Mouse (Mus musculus) bone marrow macrophage, adult 2 months (primary cell): ENCODE data around the gene Ccdc24.

Experiments used
- CTCF ChIP-seq: IDR thresholded peaks from 2 replicates; pipeline ENCODE4 v1.5.1; 2012; ENCODE audit warnings: low read depth, mild to moderate bottlenecking, low read length, moderate library complexity
- POLR2A ChIP-seq: IDR thresholded peaks from 2 replicates; pipeline ENCODE4 v1.6.1; 2012; ENCODE audit warnings: mild to moderate bottlenecking, low read depth, low read length, borderline replicate concordance

DNA sequence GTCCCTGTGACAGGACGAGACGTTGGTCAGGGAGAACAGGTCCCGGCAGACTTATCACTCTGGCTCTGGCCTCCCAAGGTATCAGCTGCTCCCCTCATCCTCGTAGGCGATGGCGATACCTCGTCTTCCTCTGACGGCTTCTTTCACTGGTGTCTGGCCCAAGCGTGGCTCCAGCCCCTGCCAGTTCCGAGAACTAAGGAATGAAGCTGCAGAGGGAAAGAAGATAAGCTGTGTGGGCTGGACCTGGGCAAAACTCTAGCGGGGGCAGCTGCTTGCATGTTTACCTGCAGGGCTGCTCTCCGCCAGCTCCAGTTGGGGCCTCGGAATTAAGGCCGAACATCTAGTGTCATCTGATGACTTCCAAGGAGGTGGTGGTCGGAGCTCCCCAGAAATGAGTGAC, 17.1 kb upstream of the Ccdc24 start:
- no peak for TF ChIP-seq CTCF
- no peak for TF ChIP-seq POLR2A
